Mouse (Mus musculus): ENCODE data around the gene Gstm4. TPM values are rescaled to one million over a fixed set of nuclear protein-coding genes. Genes with fewer than 3 reads are reported as not detected.
A peak's percentile ranks its signal among the peaks of the same experiment; 100 is the strongest.

The Gstm4 gene
- total and polyA plus RNA-seq, 2 experiments from 2014 or later: 6.7 to 23.0 TPM

DNA sequence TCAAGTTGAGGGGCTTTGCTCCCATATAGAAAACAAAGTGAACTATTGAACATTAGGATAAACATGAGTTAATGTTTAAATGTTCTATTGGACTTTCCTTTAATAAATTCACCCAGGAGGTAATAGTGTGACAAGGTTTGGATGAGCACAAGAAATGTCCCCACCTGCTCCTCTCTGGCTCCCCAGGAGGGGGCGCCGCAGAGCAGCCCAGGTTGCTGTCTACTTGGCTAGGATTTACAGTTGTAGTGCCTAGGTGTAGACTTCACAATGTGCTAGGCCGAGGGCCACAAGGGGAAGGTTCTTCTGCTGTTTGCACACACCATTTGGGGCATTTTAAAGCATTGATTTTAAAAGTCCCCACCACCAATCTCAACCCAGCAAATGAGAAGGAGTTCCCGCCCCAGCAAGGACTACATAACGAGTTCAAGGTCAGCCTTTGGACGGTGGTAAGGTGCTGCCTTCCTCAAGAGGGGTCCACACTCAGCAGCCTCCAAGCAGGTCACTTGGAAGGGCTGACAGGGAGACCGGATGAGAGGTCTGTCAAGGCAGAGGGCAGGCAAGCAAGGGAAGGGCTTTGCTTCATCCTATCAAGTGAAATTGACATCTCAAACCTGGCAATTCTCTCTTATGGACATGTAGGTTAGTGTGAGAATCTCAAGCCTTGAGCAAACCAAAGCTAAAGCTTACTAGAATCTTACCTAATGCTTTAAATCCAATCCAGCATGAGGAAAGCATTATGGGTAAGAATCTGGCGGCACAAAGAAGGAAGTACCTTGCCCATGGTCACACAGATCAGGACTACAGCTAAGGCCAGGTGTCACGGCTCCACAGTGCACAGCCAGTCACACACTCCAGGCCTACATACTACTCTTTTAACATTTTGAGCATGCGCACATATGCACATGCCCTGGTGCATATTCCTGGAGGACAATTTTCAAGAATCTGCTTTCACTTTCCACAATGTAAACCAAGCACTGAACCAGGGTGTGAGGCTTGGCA, 25.9 kb upstream of the Gstm4 start:
- H3K4me3 ChIP-seq (ENCODE audit: low read length): no peak overlapping the region
- H3K27ac ChIP-seq: no peak overlapping the region
- no peak overlapping the region for H3K4me2 ChIP-seq (ENCODE audit: low read depth, low read length)
- H3K36me3 ChIP-seq (ENCODE audit: insufficient read depth, low read length): peaks cover 11% of the 10 kb centered on the region
- peak; percentile 46 for DNase-seq (ENCODE audit: low spot score)
- no peak for ATAC-seq
- no peak overlapping the region for H3K9ac ChIP-seq (replicated peaks; ENCODE audit: low read length)
- TF ChIP-seq CTCF (IDR thresholded peaks at IDR 0.05; ENCODE audit: low read depth): peak; percentile 77
- no peaks in the 10 kb centered on the region for H3K27me3 ChIP-seq (ENCODE audit: insufficient read depth, low read length)
- no peaks in the 10 kb centered on the region for H3K4me1 ChIP-seq (ENCODE audit: insufficient read depth, low read length)
- 72% methylated on average over 10 of the region's 10 CpGs for WGBS
- no peaks in the 10 kb centered on the region for H3K9me3 ChIP-seq (ENCODE audit: low read length)

GRCm38 (mm10) chr3:108069231-108069870, 24.7 kb upstream of the Gstm4 start:
- Histone ChIP-seq H3K27ac (no peak overlapping the region), H3K36me3 (ENCODE audit: insufficient read depth, low read length) (no peaks in the 10 kb centered on the region), H3K9ac (replicated peaks; ENCODE audit: low read length) (no peak overlapping the region), H3K4me1 (ENCODE audit: insufficient read depth, low read length) (no peaks in the 10 kb centered on the region), H3K9me3 (ENCODE audit: low read length) (no peaks in the 10 kb centered on the region), H3K4me3 (ENCODE audit: low read length) (no peak overlapping the region), H3K4me2 (ENCODE audit: low read depth, low read length) (no peak overlapping the region), H3K27me3 (ENCODE audit: insufficient read depth, low read length) (no peaks in the 10 kb centered on the region)
- DNase-seq (ENCODE audit: low spot score): no peak
- WGBS: 78% methylated on average over 13 of the region's 13 CpGs
- no peak for ATAC-seq
- TF ChIP-seq CTCF (IDR thresholded peaks at IDR 0.05; ENCODE audit: low read depth): no peak

GRCm38 (mm10) chr3:108068826-108069225, 24.1 kb upstream of the Gstm4 start:
- no peak for TF ChIP-seq CTCF (IDR thresholded peaks at IDR 0.05; ENCODE audit: low read depth)
- WGBS: 45% methylated on average over 1 of the region's 1 CpGs
- Histone ChIP-seq H3K36me3 (ENCODE audit: insufficient read depth, low read length) (no peaks in the 10 kb centered on the region), H3K9me3 (ENCODE audit: low read length) (no peaks in the 10 kb centered on the region), H3K27me3 (ENCODE audit: insufficient read depth, low read length) (no peaks in the 10 kb centered on the region), H3K4me1 (ENCODE audit: insufficient read depth, low read length) (no peaks in the 10 kb centered on the region), H3K9ac (replicated peaks; ENCODE audit: low read length) (no peak overlapping the region), H3K4me3 (ENCODE audit: low read length) (no peak overlapping the region), H3K4me2 (ENCODE audit: low read depth, low read length) (no peak overlapping the region), H3K27ac (no peak overlapping the region)
- no peak for DNase-seq (ENCODE audit: low spot score)
- ATAC-seq: no peak

DNA sequence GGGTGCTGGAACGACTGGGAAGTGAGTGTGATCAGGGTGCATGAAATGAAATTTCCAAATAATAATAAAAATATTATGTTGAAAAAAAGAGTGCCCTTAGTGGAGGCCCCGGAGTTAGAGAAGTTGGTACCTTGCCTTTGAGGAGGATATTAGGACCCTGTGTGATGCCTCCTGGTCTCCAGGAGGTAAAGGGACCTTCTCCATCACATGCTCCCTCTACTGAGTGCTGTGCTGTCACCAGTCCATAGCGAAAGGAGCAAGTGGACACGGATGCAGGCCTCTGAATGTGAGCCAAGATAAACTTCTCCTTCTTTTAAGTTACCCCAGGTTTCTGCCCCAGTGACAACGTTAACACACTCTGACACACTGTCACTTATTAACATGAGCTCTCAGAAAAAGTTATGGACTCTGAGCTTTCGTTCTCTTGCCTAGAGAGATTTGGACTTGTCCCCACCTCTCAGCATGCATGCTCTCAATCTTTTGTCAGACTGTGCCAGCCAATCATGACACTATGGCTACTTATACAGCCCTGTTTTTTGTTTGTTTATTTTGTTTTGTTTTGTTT, 22.8 kb upstream of the Gstm4 start:
- Histone ChIP-seq H3K27me3 (ENCODE audit: insufficient read depth, low read length) (no peaks in the 10 kb centered on the region), H3K9me3 (ENCODE audit: low read length) (no peaks in the 10 kb centered on the region), H3K36me3 (ENCODE audit: insufficient read depth, low read length) (no peaks in the 10 kb centered on the region), H3K4me2 (ENCODE audit: low read depth, low read length) (no peak overlapping the region), H3K4me3 (ENCODE audit: low read length) (no peak overlapping the region), H3K9ac (replicated peaks; ENCODE audit: low read length) (no peak overlapping the region), H3K4me1 (ENCODE audit: insufficient read depth, low read length) (no peaks in the 10 kb centered on the region), H3K27ac (no peak overlapping the region)
- ATAC-seq (no peak), DNase-seq (ENCODE audit: low spot score) (no peak)
- 56% methylated on average over 6 of the region's 6 CpGs for WGBS
- TF ChIP-seq CTCF (IDR thresholded peaks at IDR 0.05; ENCODE audit: low read depth): no peak

GRCm38 (mm10) chr3:108065551-108065950, 20.9 kb upstream of the Gstm4 start:
- ATAC-seq: no peak
- no peaks in the 10 kb centered on the region for H3K4me1 ChIP-seq (ENCODE audit: insufficient read depth, low read length)
- 86% methylated on average over 9 of the region's 9 CpGs for WGBS
- DNase-seq (ENCODE audit: low spot score): no peak
- no peak overlapping the region for H3K9ac ChIP-seq (replicated peaks; ENCODE audit: low read length)
- no peak overlapping the region for H3K4me2 ChIP-seq (ENCODE audit: low read depth, low read length)
- no peak for TF ChIP-seq CTCF (IDR thresholded peaks at IDR 0.05; ENCODE audit: low read depth)
- H3K27ac ChIP-seq: no peak overlapping the region
- no peaks in the 10 kb centered on the region for H3K9me3 ChIP-seq (ENCODE audit: low read length)
- no peaks in the 10 kb centered on the region for H3K27me3 ChIP-seq (ENCODE audit: insufficient read depth, low read length)
- no peaks in the 10 kb centered on the region for H3K36me3 ChIP-seq (ENCODE audit: insufficient read depth, low read length)
- H3K4me3 ChIP-seq (ENCODE audit: low read length): no peak overlapping the region

DNA sequence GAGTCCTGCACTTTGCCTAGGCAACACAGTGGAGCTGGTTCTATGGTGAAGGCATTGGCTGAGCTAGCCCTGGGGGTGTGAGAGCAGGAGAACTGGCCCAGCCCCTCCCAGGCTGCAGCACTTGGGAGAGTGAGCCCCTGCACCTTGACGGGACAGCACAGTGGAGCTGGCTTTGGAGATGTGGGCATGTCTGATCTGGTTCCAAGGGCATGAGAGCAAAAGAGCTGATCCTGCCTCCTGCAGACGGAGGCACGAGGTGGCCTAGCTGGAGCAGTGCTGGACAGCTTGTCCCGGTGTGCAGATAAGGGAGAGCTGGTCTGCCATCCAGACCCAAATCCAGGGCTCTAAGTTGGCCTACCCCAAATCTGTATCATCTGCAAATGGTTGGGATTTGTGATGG, 20.0 kb upstream of the Gstm4 start:
- no peak overlapping the region for H3K4me2 ChIP-seq (ENCODE audit: low read depth, low read length)
- no peaks in the 10 kb centered on the region for H3K4me1 ChIP-seq (ENCODE audit: insufficient read depth, low read length)
- H3K9me3 ChIP-seq (ENCODE audit: low read length): no peaks in the 10 kb centered on the region
- H3K36me3 ChIP-seq (ENCODE audit: insufficient read depth, low read length): no peaks in the 10 kb centered on the region
- no peak overlapping the region for H3K4me3 ChIP-seq (ENCODE audit: low read length)
- no peak for TF ChIP-seq CTCF (IDR thresholded peaks at IDR 0.05; ENCODE audit: low read depth)
- DNase-seq (ENCODE audit: low spot score): no peak
- H3K27ac ChIP-seq: no peak overlapping the region
- no peak for ATAC-seq
- WGBS: 71% methylated on average over 4 of the region's 4 CpGs
- H3K27me3 ChIP-seq (ENCODE audit: insufficient read depth, low read length): no peaks in the 10 kb centered on the region
- H3K9ac ChIP-seq (replicated peaks; ENCODE audit: low read length): no peak overlapping the region
